ENCODE assay signal across 22 mouse cellular contexts in genomic region chr2:72104604-72105003, GRCm38 (mm10).
DNase-seq lines count a peak whose midpoint lies in the region; ATAC-seq and TF ChIP-seq lines count a peak whose summit lies in the region.
"Had no signal": no experiment of that assay in that cellular context is flagged by ENCODE, and none has a peak within 500 bp of the region (broad histone marks: within the 10 kb centered on the region; RNA-seq: fewer than 3 reads in every experiment).

No protein-coding gene starts in this region.

- peak; percentile 50 for DNase-seq in adrenal gland, adult 2 months
- DNase-seq in adrenal gland, postnatal 25 days, result no peak
- peak; percentile 31 to 49 for DNase-seq in heart, postnatal 10 days
- no peak for DNase-seq in heart, postnatal 36 days
- DNase-seq in lung, embryonic 14.5 days, result peak; percentile 71
- DNase-seq in lung, postnatal 36 days, result no peak
- no peak for DNase-seq in right cerebral cortex, adult 2 months (ENCODE audit: low spot score in 2 of 2)
- DNase-seq: cerebellum, adult 11-12 months; cerebellum, postnatal 10 days; gastrocnemius, postnatal 10 days; layer of hippocampus, adult 9-11 months; left cerebral cortex, postnatal 4 days; thymus, adult 18-20 months; thymus, postnatal 36 days had no signal

- no peak overlapping the region for H3K4me3 ChIP-seq in lung, embryonic 14.5 days (ENCODE audit: low read depth, low read length)
- H3K4me3 ChIP-seq: embryonic facial prominence, embryonic 10.5 days; forebrain, embryonic 15.5 days; limb, embryonic 15.5 days had no signal

- no peaks in the 10 kb centered on the region for H3K27me3 ChIP-seq in lung, embryonic 14.5 days (ENCODE audit: insufficient read depth, low read length)
- H3K27me3 ChIP-seq: forebrain, embryonic 15.5 days; limb, embryonic 15.5 days had no signal

- H3K4me2 ChIP-seq in lung, embryonic 14.5 days, result no peak overlapping the region
- H3K4me2 ChIP-seq: forebrain, embryonic 15.5 days; hindbrain, embryonic 14.5 days; limb, embryonic 15.5 days; midbrain, embryonic 11.5 days had no signal

- TF ChIP-seq CTCF in lung, embryonic 14.5 days (IDR thresholded peaks at IDR 0.05; ENCODE audit: low read depth), result no peak

- WGBS in lung, embryonic 14.5 days, result 55% methylated on average over 8 of the region's 8 CpGs

- intact Hi-C loops in heart, postnatal 10 days (cut with DNase I), result loop anchor here (5.0 kb wide), 1 partner anchor 98 kb away; no protein-coding TSS in a partner anchor
- intact Hi-C loops in heart, postnatal 36 days (cut with DNase I), result no loop called here

- no peaks in the 10 kb centered on the region for H3K36me3 ChIP-seq in lung, embryonic 14.5 days (ENCODE audit: insufficient read depth)
- H3K36me3 ChIP-seq: embryonic facial prominence, embryonic 10.5 days; forebrain, embryonic 15.5 days; limb, embryonic 15.5 days had no signal

- no peak for ATAC-seq in lung, embryonic 14.5 days (ENCODE audit: insufficient read depth)
- ATAC-seq: forebrain, embryonic 15.5 days; inflammation-experienced regulatory T-cells, adult 6 months; lung, postnatal 0 days had no signal

- H3K4me1 ChIP-seq in lung, embryonic 14.5 days (ENCODE audit: insufficient read depth), result peaks cover 6% of the 10 kb centered on the region; the same call in 1 of the 2 replicates

- no peak overlapping the region for H3K9ac ChIP-seq in lung, embryonic 14.5 days
- H3K9ac ChIP-seq: forebrain, embryonic 15.5 days; hindbrain, embryonic 14.5 days; limb, embryonic 15.5 days; liver, embryonic 14.5 days had no signal

- H3K27ac ChIP-seq in lung, embryonic 14.5 days (ENCODE audit: low read depth), result no peak overlapping the region
- H3K27ac ChIP-seq: embryonic facial prominence, embryonic 10.5 days; forebrain, embryonic 15.5 days; hindbrain, embryonic 14.5 days; limb, embryonic 15.5 days; liver, embryonic 14.5 days had no signal

- no peaks in the 10 kb centered on the region for H3K9me3 ChIP-seq in lung, embryonic 14.5 days (ENCODE audit: low read depth, low read length)
- H3K9me3 ChIP-seq: embryonic facial prominence, embryonic 10.5 days; forebrain, embryonic 15.5 days; limb, embryonic 15.5 days had no signal

Comparison
In these comparisons a context has a peak if more than half of its experiments do, and no peak if none do; other contexts are left out.
1. DNase-seq: peak in adrenal gland, adult 2 months (single experiment), heart, postnatal 10 days (2 of 2) and lung, embryonic 14.5 days (single experiment); none in adrenal gland, postnatal 25 days (single experiment), heart, postnatal 36 days (0 of 2), lung, postnatal 36 days (single experiment) and right cerebral cortex, adult 2 months (0 of 2).